Mouse (Mus musculus): ENCODE measurements around the gene Armc9. TPM values are rescaled to one million over a fixed set of nuclear protein-coding genes. Genes with fewer than 3 reads are reported as not detected.

Gene Armc9
- polyA plus RNA-seq, 1 experiment: 6.2 TPM

DNA sequence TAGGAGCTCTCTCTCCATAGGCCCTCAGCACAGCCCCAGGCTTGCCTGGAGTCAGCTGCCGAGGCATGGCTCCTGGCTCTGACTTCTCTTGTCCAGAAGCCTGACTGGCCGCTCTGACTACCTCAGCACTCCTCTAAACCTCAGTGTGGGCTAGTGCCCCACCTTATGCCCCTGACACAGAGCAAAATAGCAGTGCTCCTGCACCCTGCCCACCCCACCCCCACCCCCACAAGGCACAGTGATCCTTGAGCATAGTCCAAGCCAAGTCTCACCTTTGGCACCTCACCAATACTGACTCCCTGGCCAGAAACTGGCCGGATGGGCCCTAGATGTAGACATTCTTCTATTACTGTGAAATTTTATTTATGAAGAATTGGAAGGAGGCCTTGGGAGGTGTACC lies 152.1 kb downstream of the Armc9 start:
- no peak for TF ChIP-seq GATA1 (IDR thresholded peaks at IDR 0.05; ENCODE audit: low read length)

- no peak for TF ChIP-seq GATA1 (IDR thresholded peaks at IDR 0.05; ENCODE audit: low read length)
These were observed 152.7 kb downstream of the Armc9 start for GRCm38 (mm10) chr1:86307177-86307762.

- no peak for TF ChIP-seq GATA1 (IDR thresholded peaks at IDR 0.05; ENCODE audit: low read length)
These were observed 153.5 kb downstream of the Armc9 start for GRCm38 (mm10) chr1:86307871-86308641.

DNA sequence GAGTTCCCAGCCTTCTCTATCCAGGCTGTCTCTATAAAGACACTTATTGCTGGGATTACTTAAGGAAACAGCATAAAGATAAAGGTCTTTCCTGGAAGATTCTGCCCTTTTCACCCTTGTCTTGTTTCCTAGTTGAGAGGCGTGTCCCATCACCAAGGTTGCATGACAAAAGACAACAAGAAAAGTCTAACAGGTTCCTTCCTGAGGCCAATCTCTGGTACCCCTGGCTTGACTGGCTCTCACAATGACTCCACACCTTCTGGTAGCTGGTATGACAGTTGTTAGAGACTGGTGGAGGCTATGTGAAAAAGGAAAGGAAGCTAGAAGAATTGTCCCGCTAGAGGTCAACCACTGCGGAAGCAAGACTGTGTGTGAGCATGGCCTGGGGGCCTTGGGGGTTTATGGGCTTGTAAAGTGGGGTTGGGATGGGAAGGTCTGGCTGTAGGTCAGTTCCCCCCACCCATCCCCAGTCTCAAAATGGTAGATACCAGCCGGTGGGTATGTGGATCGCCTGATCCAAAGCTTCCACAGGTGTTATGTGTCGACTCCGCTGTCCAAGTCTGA lies 154.8 kb downstream of the Armc9 start:
- no peak for TF ChIP-seq GATA1 (IDR thresholded peaks at IDR 0.05; ENCODE audit: low read length)

DNA sequence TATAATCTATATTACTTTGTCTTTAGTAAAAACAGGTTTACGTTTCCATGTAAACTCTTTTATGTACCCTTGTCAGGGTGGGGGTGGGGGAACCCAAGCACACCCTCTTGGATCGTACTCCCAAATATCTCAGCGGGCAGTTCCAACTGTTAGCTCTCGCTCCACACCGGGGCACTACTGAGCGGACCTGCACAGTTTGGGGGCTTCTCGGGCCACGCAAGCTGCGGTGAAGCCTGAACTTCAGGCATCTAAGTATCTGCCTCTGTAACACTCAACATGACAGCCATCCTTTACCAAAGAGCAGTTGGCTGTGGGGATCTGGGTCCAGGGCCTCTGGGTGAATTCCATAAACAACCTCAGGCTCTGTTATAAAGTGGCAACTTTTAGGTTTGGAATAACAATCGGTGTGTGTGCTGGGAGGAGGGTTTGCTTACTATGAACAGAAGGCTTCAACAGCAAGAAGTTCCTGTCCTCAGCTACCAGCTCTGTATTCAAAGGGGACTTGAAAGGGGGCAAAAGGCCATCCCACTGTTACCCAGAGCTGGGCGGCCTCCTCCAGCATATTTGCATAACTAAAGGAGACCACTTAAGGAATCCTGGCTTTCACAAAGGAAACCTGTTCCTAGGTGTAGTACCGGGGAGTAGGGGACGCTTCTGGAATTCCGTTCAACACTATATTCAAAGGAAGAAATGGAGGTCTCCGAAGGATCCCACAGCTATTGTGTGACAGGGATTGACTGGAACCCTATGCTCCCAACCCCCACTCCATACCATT lies 156.1 kb downstream of the Armc9 start:
- no peak for TF ChIP-seq GATA1 (IDR thresholded peaks at IDR 0.05; ENCODE audit: low read length)

DNA sequence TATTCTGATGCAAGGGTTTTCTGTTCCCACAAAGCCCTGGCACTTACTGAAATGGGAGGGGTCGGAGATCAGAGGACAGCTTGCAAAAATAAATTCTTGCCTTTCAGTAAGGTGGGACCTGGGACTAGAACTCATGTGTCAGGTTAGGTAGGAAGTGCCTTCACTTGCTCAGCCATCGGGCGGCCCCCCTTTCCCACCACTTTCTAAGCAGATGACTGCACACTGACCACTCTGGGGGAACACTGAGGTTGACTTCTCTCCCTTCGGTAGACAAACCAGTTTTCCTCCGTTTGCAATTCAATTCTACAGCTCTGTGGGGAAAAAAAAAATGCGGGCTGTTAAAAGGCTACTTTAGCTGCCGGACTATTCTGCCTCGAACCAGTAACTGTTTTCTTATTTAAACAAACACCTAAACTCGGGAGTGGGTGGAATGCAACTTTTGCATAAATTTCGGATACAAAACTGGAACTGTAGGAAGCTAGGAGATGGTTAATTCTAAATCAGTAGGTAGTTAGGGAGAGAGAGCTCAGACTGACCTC lies 157.0 kb downstream of the Armc9 start:
- TF ChIP-seq GATA1 (IDR thresholded peaks at IDR 0.05; ENCODE audit: low read length): no peak

GRCm38 (mm10) chr1:86312269-86312668 lies 157.7 kb downstream of the Armc9 start:
- TF ChIP-seq GATA1 (IDR thresholded peaks at IDR 0.05; ENCODE audit: low read length): no peak

DNA sequence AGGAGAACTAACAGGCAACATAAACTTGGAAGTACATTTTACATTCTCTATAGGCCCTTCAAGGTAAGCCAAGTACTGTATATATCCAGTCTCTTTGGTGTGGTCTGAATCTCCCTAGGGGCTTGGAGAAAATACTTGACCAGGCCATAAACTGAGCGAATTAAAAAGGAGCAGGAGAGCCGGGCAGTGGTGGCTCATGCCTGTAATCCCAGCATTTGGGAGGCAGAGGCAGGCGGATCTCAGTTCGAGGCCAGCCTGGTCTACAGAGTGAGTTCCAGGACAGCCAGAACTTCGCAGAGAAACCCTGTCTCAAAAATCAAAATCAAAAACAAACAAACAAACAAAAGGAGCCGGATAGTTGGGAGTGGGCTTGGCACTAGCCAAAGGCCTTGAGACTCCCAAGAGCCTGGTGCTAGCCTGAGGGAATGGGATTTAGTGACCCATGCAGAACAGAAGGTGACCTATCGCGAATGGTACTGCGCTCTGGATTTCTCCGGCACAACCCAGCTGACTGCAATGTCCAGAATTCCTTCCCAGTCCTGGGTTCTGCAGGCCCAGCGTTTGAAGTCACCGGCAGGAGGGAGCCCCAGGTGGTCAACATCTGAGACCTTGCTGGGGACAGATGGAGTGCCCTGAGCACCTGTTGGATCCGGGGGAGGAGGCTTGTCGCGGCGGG lies 158.7 kb downstream of the Armc9 start:
- TF ChIP-seq GATA1 (IDR thresholded peaks at IDR 0.05; ENCODE audit: low read length): no peak

DNA sequence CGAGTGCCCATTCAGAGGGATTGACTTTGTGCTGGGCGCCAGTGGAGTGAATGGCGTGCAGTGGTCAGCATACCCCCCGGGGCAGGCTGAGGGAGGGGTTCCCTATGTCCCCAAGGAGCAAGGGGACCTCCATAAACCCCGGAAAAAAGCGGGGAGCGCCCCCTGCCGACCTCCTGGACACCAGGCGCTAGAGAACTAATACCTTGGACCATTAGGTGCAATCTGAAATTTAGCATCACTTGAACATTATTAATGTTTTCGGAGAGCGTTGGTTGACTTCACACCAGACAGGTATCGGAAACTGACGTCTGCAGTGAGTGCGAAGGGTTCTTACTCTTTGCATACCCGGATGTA lies 159.2 kb downstream of the Armc9 start:
- TF ChIP-seq GATA1 (IDR thresholded peaks at IDR 0.05; ENCODE audit: low read length): no peak

DNA sequence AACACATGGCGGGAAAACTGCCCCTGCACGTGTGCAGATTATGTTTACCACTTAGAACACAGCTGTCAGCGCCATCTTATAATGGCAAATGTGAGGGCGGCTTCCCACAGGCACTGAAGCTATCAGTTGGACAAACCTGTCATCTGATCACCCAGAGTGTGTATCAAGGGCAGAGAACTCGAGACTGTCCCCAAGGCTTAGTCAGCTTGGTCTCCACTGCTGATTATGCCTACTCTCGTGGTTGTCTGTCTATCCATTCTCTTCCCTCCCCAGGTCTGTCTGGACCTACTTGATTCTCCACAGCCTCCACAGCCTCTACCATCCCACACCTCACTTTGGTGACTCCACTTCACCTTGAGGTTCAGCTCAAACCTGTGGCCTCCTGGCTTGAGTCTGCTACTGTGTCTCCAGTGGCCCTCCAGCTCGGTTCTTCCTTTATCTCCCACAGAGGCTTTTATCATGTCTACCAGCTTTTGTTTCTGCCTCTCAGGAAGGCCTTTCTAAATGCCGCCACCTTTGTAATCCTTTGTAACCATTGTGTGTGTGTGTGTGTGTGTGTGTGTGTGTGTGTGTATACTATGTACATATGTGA lies 166.3 kb downstream of the Armc9 start:
- no peak for TF ChIP-seq GATA1 (IDR thresholded peaks at IDR 0.05; ENCODE audit: low read length)

Other genes starting within 250 kb of the Armc9 start
- gene 4933407L21Rik, start 226.3 kb upstream of the Armc9 start, polyA plus RNA-seq (2012): not detected in 2 replicates
- not detected in 2 replicates for gene Gpr55, start 193.8 kb upstream of the Armc9 start, polyA plus RNA-seq (2012)
- gene Spata3, start 138.0 kb upstream of the Armc9 start, polyA plus RNA-seq (2012): not detected in 2 replicates
- gene 2810459M11Rik, start 108.9 kb upstream of the Armc9 start, polyA plus RNA-seq (2012): not detected in 2 replicates
- gene Psmd1, start 90.4 kb upstream of the Armc9 start, polyA plus RNA-seq (2012): 30.6 and 45.0 TPM in 2 replicates
- gene Htr2b, start 42.8 kb upstream of the Armc9 start, polyA plus RNA-seq (2012): not detected in 2 replicates
- gene Gm21972, start 21.1 kb upstream of the Armc9 start, polyA plus RNA-seq (2012): 8.6 and 12.9 TPM in 2 replicates
- 1.4 and 1.5 TPM in 2 replicates for gene B3gnt7, start 148.1 kb downstream of the Armc9 start, polyA plus RNA-seq (2012)
- gene Ncl, start 204.6 kb downstream of the Armc9 start, polyA plus RNA-seq (2012): 2,220 and 2,966 TPM in 2 replicates

Measured in G1E-ER4 (cell line).